Mouse (Mus musculus) kidney, adult 2 months (tissue): ENCODE measurements around the gene Adk. TPM values are rescaled to one million over a fixed set of nuclear protein-coding genes. Genes with fewer than 3 reads are reported as not detected.

Experiments used
- DNase-seq: peaks from one replicate; pipeline ENCODE4 v3.0.0; 2021
- H3K27ac ChIP-seq: fragments of 200-500 bp; 2 replicates; pipeline ENCODE4 v1.5.1; 2012; ENCODE audit warnings: low read depth, low read length, control low read depth, inconsistent platforms; ENCODE audit not compliant: insufficient read depth
- H3K27me3 ChIP-seq: fragments of 200-500 bp; replicated peaks from 2 replicates; pipeline ENCODE4 v1.6.1; 2012; ENCODE audit warnings: mild to moderate bottlenecking, moderate library complexity, low read length, inconsistent platforms; ENCODE audit not compliant: control insufficient read depth, insufficient read depth
- H3K36me3 ChIP-seq: fragments of 200-500 bp; 2 replicates; pipeline ENCODE4 v1.6.1; 2012; ENCODE audit warnings: mild to moderate bottlenecking, moderate library complexity, low read length, inconsistent platforms; ENCODE audit not compliant: control insufficient read depth, insufficient read depth
- H3K4me1 ChIP-seq: fragments of 200-500 bp; 2 replicates; pipeline ENCODE4 v1.6.1; 2011; ENCODE audit warnings: low read length; ENCODE audit not compliant: control insufficient read depth, insufficient read depth
- H3K4me3 ChIP-seq: fragments of 200-500 bp; 2 replicates; pipeline ENCODE4 v1.5.1; 2011; ENCODE audit warnings: mild to moderate bottlenecking, low read depth, low read length, control low read depth; ENCODE audit not compliant: insufficient read depth
- CTCF ChIP-seq: fragments of 200-500 bp; conservative IDR thresholded peaks from 2 replicates; pipeline ENCODE4 v1.5.1; 2011; ENCODE audit warnings: low read depth, mild to moderate bottlenecking, control low read depth, low read length, moderate library complexity, mixed read lengths; ENCODE audit not compliant: insufficient read depth, insufficient read length
- POLR2A ChIP-seq: fragments of 200-500 bp; IDR thresholded peaks from one replicate; pipeline ENCODE4 v1.6.1; 2011; ENCODE audit warnings: low read depth, low read length, control low read depth
- WGBS: fragments of 180-500 bp; shearing (Covaris S2); methylation state at CpG from one replicate; pipeline ENCODE4 v1.1.7; 2018; 5-methylcytosine and 5-hydroxymethylcytosine counted together
- polyA plus RNA-seq: library from polyadenylated mRNA; depleted of rRNA; stranded (reverse); fragments of >200 nt; gene quantifications from 2 replicates; pipeline ENCODE4 v1.2.3, GENCODE M21; 2012; rRNA removed

Adk gene
- polyA plus RNA-seq, result 92.5 and 121 TPM in 2 replicates

GRCm38 (mm10) chr14:21052112-21052780 lies at the start of gene Adk, which contains the start of gene Ap3m1:
Gene Adk, plus strand, starts transcription at chr14:21052574.
Gene Ap3m1, minus strand, starts transcription at chr14:21052508.
- DNase-seq, result peak; percentile 96
- peak within 1 kb of the TSS; percentile 82 for H3K4me3 ChIP-seq
- H3K27ac ChIP-seq, result peak within 1 kb of the TSS; percentile 91
- no peaks in the 10 kb centered on the region for H3K27me3 ChIP-seq
- no peaks in the 10 kb centered on the region for H3K36me3 ChIP-seq
- TF ChIP-seq POLR2A, result peak; percentile 15
- no peak for TF ChIP-seq CTCF
- H3K4me1 ChIP-seq, result peaks cover 3% of the 10 kb centered on the region; the same call in 1 of the 2 replicates
- WGBS, result under 1% methylated on average over 48 of the region's 48 CpGs

- H3K4me3 ChIP-seq, result no peak overlapping the region
- no peaks in the 10 kb centered on the region for H3K4me1 ChIP-seq
- no peak for TF ChIP-seq CTCF
- TF ChIP-seq POLR2A, result no peak
- no peaks in the 10 kb centered on the region for H3K27me3 ChIP-seq
- DNase-seq, result no peak
- H3K27ac ChIP-seq, result no peak overlapping the region
- H3K36me3 ChIP-seq, result peaks cover 11% of the 10 kb centered on the region
- WGBS, result 84% methylated on average over 5 of the region's 5 CpGs
Observed at GRCm38 (mm10) chr14:21013800-21014334, 38.5 kb upstream of the Adk start.

DNA sequence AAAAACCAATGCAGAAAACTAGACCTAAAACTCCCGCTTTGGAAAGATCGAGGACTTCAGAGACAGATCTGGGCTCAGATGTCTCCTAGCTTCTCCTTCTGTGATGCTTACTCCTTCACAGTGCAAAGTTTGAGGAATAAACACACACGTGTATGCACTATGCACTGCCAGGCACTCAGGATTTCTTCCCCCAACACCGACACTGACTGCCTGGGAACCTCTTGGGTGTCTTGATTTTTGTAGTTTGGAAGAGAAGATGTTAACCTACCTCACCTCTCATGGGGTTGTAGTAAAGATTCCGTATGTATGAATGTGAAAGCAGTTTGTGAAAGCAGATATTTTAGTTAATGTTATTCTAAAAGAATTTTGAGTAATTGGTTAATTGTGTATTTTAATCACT lies 34.5 kb upstream of the Adk start:
- H3K36me3 ChIP-seq, result peaks cover 20% of the 10 kb centered on the region
- 87% methylated on average over 5 of the region's 5 CpGs for WGBS

GRCm38 (mm10) chr14:21018977-21019376 lies 33.4 kb upstream of the Adk start:
- Histone ChIP-seq H3K27me3 (no peaks in the 10 kb centered on the region), H3K36me3 (peaks cover 23% of the 10 kb centered on the region), H3K4me1 (no peaks in the 10 kb centered on the region), H3K27ac (no peak overlapping the region), H3K4me3 (no peak overlapping the region)
- WGBS, result 45% methylated on average over 3 of the region's 3 CpGs
- DNase-seq, result peak; percentile 56
- TF ChIP-seq CTCF (peak; percentile 30; the same call in 1 of the 2 replicates), POLR2A (no peak)

More for the DNA sequence above, 34.5 kb upstream of the Adk start:
- H3K4me3 ChIP-seq, result no peak overlapping the region
- no peak overlapping the region for H3K27ac ChIP-seq
- no peaks in the 10 kb centered on the region for H3K27me3 ChIP-seq
- no peaks in the 10 kb centered on the region for H3K4me1 ChIP-seq
- DNase-seq, result no peak
- no peak for TF ChIP-seq CTCF
- no peak for TF ChIP-seq POLR2A

DNA sequence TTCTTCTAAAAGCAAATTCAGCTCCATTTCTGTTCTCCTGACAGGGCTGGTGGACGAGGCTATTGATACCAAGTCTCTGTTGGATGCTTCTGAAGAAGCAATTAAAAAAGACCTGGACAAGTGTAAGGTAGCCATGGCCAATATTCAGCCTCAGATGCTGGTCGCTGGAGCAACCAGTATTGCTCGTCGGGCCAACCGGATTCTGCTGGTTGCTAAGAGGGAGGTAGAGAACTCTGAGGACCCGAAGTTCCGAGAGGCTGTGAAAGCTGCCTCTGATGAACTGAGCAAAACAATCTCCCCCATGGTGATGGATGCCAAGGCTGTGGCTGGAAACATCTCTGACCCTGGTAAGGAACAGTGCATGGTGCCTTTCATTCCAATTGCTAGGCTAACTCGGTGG lies 31.9 kb upstream of the Adk start:
- peaks cover 31% of the 10 kb centered on the region for H3K36me3 ChIP-seq
- no peak for DNase-seq
- no peaks in the 10 kb centered on the region for H3K27me3 ChIP-seq
- no peak overlapping the region for H3K27ac ChIP-seq
- H3K4me3 ChIP-seq, result no peak overlapping the region
- H3K4me1 ChIP-seq, result no peaks in the 10 kb centered on the region
- 87% methylated on average over 8 of the region's 8 CpGs for WGBS
- TF ChIP-seq CTCF (no peak), POLR2A (no peak)

GRCm38 (mm10) chr14:21027542-21027941 lies 24.8 kb upstream of the Adk start:
- peaks cover 29% of the 10 kb centered on the region for H3K36me3 ChIP-seq
- no peak for TF ChIP-seq POLR2A
- TF ChIP-seq CTCF, result no peak
- H3K27me3 ChIP-seq, result no peaks in the 10 kb centered on the region
- H3K4me3 ChIP-seq, result no peak overlapping the region
- H3K27ac ChIP-seq, result no peak overlapping the region
- DNase-seq, result no peak
- peaks cover 5% of the 10 kb centered on the region; the same call in 1 of the 2 replicates for H3K4me1 ChIP-seq

DNA sequence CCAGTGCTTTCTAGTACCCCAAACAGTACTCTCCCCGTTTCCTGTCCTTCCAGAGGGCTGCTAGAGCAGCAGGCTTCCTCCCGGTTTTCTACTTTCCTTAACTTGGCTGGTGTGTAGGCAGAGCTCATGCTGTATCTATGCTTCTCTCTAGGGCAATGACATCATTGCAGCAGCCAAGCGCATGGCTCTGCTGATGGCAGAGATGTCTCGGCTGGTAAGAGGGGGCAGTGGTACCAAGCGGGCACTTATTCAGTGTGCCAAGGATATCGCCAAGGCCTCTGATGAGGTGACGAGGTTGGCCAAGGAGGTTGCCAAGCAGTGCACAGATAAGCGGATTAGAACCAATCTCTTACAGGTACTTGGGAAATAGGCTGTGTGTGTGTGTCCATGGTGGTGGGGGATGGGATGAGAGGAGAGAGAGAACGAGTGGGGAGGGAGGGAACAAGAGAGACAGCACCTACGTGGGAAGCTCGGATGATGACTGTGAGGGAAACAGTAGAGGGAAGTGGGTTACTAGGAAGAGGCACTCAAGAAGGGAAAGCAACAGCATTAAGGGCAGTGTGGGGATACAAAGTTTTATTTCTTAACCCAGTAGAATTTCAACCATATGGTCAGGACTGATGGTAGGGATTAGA lies 23.2 kb upstream of the Adk start:
- Histone ChIP-seq H3K4me1 (peaks cover 5% of the 10 kb centered on the region; the same call in 1 of the 2 replicates), H3K27ac (no peak overlapping the region), H3K36me3 (peaks cover 22% of the 10 kb centered on the region), H3K27me3 (no peaks in the 10 kb centered on the region), H3K4me3 (no peak overlapping the region)
- TF ChIP-seq POLR2A, result no peak
- no peak for TF ChIP-seq CTCF
- WGBS, result 88% methylated on average over 11 of the region's 11 CpGs
- DNase-seq, result no peak
